Mouse (Mus musculus) layer of hippocampus, adult 11-12 months (tissue): ENCODE measurements around the gene Gm4450.
"Not testable (repeated sequence)": the region's sequence is repeated elsewhere in the genome, so short reads cannot be mapped to it uniquely, and the experiment has no call there.

Experiments
- DNase-seq: peaks from one replicate; pipeline ENCODE4 v3.0.0; 2022; ENCODE audit warnings: low spot score

Gm4450 gene

DNA sequence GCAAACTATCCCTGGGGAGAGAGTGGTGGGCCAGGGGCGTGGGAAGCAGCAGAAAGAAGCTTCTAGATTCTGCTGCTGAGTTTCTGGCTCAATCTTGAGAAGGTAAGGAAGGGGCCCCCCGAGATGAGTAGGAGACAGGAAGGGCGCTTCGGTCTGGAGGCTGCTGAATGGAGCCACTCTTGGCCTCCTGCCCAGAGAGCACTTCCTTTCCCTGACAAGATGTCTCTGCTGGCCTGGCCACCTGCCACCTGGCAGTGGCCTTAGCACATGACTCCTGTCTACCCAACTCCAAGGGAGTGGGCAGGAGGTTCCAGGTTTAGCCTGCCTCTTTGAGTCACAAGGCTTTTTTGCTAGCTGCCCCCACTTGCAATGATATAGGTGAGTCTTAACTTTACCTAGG, 39.6 kb downstream of the Gm4450 start:
- peak; percentile 82 for DNase-seq

DNA sequence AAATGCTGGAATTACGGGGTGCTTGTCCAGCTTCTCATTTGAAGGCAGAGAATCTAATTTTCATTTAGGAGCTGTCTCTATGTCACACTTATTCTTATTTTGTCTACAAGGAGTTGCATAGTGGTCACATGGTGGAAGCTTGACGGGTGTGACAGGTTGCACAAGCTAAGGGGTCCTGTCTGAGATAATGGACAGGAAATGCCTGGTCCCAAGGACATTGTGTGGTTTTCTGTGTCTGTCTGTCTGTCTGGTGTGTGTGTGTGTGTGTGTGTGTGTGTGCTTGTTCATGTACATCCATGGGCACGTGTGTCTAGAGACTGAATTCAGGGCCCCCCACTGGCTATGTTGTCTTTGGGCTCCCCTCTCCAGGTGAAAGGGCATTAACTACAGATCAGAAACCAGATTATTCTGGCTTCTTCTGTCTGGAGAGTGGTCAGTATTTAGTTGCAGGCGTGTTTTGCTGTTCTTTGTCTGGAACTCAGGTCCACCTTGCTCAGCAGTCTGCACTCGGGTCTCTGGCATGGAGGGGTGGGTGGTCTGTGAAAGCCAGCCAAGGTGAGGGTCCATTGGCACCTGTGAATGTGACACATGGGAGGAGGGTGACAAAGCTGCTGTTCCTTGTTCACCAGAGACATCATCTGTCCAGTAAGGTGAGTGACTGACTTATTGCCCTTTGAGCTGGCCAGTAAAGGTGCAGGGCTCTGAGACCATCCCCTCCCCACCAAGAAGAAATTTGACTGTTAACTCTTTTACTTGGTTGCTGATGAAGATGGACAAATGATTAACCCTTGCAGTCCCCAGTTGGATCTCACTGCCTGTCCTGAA, 40.3 kb downstream of the Gm4450 start:
- DNase-seq, result no peak

DNA sequence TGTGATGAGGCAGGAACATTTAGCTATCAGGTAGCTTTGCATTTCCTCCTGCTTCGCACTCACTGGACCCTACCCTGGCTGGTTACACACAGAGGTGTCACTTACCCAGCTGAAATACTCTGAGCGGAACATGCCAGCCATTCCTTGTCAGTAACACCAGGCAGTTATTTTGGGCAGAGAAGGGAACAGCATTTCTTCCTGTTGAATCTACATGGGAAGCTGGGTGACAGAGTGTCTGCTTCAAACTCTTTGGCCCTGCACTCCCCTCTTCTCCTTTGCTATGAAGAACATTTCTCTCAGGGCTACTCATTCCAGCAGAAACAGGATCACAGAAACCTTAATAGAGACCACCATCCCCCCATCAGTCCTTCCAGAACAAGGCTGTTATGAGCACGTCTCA, 42.6 kb downstream of the Gm4450 start:
- no peak for DNase-seq

DNA sequence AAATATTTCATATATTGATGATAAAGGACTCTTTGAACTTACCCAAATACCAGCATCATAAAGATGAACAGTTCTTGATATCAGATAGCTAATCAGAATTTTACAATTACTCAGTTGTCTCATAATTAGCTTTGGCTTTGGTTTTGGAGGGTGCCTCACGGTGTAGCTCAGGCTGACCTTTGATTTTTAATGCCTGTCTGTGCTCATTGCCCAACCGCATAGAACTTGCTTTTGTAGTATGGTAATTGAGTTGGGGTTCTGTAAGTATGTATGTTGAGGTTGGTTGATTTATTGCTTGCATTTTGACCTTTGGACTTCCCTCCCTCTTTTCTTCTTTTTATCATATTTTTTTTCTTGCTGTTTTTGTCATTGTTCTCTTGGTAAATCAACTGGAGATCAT, 43.2 kb downstream of the Gm4450 start:
- no peak for DNase-seq

DNA sequence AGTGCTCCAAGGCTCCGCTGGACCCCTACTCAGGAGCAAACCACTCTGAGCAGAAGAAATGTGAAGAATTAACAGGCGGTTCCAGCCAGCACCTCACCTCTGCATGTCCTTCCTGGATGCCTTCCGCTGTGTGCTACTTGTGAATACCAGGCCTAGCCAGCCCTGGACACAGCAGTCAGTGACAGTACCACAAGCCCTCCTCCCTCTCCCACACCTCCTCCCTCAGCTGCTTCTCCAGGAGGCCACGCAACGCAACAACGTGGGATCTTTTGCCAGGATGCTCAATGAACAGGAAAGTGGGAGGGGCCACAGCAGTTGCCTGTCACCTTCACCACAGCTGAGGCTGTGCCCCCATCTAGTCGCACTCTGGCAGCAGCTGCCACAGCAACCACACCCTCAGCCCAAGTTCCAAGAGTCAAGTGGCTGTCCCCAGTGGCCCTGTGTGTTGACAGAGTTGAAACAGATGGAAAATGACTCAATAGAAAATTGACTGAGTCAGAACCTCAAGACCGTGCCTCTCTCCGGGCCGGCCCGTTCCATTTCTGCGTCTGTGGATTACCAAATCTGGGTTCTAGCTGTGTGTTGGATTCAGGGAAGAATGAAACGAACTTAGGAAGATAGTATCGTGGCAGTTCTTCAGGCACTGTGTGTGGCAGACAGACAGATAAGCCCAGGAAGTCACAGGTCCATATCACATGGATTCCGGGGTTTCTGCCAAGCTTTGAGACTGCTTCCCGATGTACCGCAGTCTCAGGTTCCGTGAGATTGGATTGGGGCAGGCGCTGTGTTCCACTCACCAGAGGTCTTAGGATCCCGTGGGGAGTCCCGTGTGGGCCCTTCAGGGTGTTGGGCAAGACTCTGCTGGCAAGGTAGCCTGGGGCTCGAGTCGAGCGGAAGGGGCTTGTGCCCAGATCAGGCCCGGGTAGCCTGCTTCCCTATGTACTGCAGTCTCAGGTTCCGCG, 46.0 kb downstream of the Gm4450 start:
- not testable (repeated sequence) for DNase-seq

DNA sequence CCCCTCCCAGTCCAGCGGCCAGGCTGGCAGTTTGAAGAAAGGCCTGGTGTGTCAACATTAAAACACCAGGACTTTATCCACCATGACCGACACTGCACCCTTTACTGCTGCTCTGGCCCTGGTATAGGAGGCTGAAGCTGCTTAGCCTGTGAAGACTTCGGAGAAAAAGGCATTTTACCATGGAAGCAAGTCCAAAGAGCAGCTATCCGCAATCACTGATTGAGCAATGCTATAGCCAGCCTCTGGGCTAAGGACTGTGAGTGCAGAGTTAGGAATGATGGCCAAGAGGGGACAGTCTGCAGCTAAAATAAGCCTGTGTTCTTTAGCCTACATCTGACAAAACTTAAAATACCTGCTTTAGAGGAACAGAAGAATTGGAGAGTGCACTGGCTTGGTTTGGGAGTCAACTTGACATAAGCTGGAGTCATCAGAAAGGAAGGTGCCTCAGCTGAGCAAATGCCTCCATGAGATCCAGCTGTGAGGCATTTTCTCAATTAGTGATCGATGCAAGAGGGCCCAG, 49.6 kb downstream of the Gm4450 start:
- not testable (repeated sequence) for DNase-seq

DNA sequence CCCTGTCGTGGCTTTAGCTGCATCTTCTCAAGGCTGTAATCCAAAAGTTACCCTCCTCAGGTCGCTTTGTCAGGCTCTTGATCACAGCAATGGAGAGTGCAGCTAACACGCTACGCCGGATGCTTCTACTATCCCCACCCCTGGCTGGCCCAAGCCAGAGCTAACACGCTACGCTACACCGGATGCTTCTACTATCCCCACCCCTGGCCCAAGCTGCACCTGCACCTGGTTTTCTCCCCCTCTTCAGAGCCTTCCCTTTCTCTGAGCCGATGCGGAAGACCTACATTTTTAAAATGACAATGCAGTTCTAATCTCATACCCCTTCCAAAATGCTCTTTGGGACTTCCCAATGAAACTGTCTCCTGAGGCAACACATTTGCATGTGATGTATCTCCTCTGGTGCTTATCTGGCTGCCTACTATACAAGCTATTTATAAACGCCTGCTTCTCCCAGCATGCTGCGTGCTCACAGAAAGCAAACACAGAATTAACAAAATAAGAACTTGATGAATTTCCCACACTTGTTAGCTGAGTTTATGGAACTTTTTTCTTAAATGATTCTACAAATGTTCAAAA, 50.3 kb downstream of the Gm4450 start:
- not testable (repeated sequence) for DNase-seq

DNA sequence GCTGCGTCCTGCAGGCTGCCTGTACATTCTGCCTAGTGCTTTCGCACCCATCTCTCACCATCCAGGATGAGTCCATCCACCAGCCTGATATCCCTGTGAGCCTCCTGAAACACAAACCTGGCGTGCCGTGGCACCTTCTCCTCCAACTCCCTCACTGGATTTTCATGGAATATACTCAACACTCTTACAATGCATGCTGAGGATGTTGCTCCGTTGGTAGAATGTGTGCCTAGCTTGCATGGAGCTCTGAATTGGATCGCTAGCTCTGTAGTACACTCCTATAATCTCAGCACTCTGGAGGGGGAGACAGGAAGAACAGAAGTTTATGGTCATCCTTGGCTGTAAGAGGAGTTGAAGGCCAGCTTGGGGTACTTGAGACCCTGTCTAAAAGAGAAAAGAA, 51.0 kb downstream of the Gm4450 start:
- DNase-seq, result not testable (repeated sequence)

DNA sequence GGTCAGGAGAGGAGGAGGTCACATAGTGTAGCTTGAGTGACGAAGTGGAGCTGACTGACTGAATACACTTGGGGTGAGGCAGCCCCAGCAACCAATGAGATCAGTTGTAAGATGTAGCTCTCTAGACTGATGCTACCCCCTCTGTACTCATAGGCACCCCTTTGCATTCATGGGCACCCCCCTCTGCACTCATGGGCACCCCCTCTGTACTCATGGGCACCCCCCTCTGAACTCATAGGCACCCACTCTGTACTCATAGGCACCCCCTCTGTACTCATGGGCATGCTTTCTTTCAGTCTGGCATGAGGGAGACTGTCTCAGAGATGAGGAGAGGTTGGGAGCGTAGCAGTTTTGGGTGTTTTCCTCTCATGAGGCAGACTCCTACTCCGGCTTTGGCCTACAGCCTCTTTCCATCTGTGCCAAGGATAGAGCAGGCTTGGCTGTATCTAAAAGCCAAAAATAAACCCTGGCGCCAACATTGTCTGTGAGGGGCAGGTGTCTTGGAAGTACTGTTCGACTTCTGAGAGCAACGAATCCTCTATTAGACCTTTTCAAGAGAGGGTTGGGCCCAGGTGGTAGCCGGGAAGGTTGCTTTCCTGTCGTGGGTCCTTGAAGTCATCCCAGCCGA, 52.5 kb downstream of the Gm4450 start:
- not testable (repeated sequence) for DNase-seq
